8 mouse cellular contexts compared by ENCODE assay signal in the genomic region with DNA sequence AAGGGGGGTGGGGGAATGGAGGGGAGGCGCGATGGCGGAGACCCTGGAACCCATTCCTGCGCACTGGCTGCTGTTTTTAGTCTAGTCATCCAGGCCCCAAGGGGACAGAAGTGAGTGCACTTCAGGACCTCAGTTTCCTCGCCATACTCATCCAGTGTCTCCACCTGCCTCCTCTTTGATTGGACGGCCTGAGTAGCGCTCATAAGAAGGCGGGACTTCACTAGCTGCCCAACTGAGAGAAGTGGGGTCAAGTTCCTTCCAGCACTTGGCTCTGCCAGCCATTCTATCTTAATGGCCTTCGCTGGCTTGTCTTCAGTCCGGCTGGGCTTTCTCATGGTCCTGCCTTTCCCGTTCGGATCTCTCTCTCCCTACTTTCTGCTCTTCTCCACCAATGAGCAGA. TPM values are rescaled to one million over a fixed set of nuclear protein-coding genes. Genes with fewer than 3 reads are reported as not detected.
DNase-seq lines count a peak whose midpoint lies in the region; ATAC-seq and TF ChIP-seq lines count a peak whose summit lies in the region.

No protein-coding gene starts in this region.

- TF ChIP-seq EP300 in stomach, postnatal 0 days (optimal IDR thresholded peaks at IDR 0.05) = no peak

- TF ChIP-seq CTCF in stomach, postnatal 0 days (IDR thresholded peaks at IDR 0.05; ENCODE audit: low read depth) = no peak

- no peaks in the 10 kb centered on the region for H3K36me3 ChIP-seq in forebrain, embryonic 13.5 days (ENCODE audit: poor library complexity, severe bottlenecking)
- H3K36me3 ChIP-seq in forebrain, embryonic 14.5 days (ENCODE audit: control insufficient read depth, insufficient read depth, low read length) = no peaks in the 10 kb centered on the region
- H3K36me3 ChIP-seq in midbrain, embryonic 10.5 days = no peaks in the 10 kb centered on the region
- H3K36me3 ChIP-seq in midbrain, embryonic 14.5 days (ENCODE audit: control insufficient read depth, insufficient read depth, low read length) = no peaks in the 10 kb centered on the region
- H3K36me3 ChIP-seq in stomach, postnatal 0 days (ENCODE audit: control insufficient read depth, insufficient read depth, low read length) = no peaks in the 10 kb centered on the region

- 21% methylated on average over 12 of the region's 12 CpGs for WGBS in forebrain, embryonic 13.5 days
- 13% methylated on average over 12 of the region's 12 CpGs for WGBS in forebrain, embryonic 14.5 days
- 23% methylated on average over 12 of the region's 12 CpGs for WGBS in midbrain, embryonic 10.5 days
- 14% methylated on average over 12 of the region's 12 CpGs for WGBS in midbrain, embryonic 14.5 days
- WGBS in stomach, postnatal 0 days = 16% methylated on average over 12 of the region's 12 CpGs

- no peak for ATAC-seq in forebrain, embryonic 13.5 days
- no peak for ATAC-seq in forebrain, embryonic 14.5 days
- no peak for ATAC-seq in midbrain, embryonic 14.5 days (ENCODE audit: low FRiP score, low TSS enrichment)
- peak; percentile 31; the same call in 1 of the 2 replicates for ATAC-seq in stomach, postnatal 0 days (ENCODE audit: low FRiP score, low TSS enrichment)

- H3K4me1 ChIP-seq in forebrain, embryonic 13.5 days = peaks cover 14% of the 10 kb centered on the region; the same call in 1 of the 2 replicates
- peaks cover 6% of the 10 kb centered on the region; the same call in 1 of the 2 replicates for H3K4me1 ChIP-seq in forebrain, embryonic 14.5 days (ENCODE audit: control insufficient read depth, insufficient read depth, low read length)
- H3K4me1 ChIP-seq in midbrain, embryonic 10.5 days = peaks cover 17% of the 10 kb centered on the region
- H3K4me1 ChIP-seq in midbrain, embryonic 14.5 days (ENCODE audit: control insufficient read depth, insufficient read depth, low read length) = peaks cover 6% of the 10 kb centered on the region
- H3K4me1 ChIP-seq in stomach, postnatal 0 days (replicated peaks; ENCODE audit: control insufficient read depth, insufficient read depth) = no peaks in the 10 kb centered on the region

- H3K27me3 ChIP-seq in forebrain, embryonic 13.5 days = peaks cover 25% of the 10 kb centered on the region
- H3K27me3 ChIP-seq in forebrain, embryonic 14.5 days (replicated peaks; ENCODE audit: control insufficient read depth, insufficient read depth, low read length) = no peaks in the 10 kb centered on the region
- H3K27me3 ChIP-seq in midbrain, embryonic 10.5 days (ENCODE audit: low read depth, poor library complexity, severe bottlenecking) = peaks cover 41% of the 10 kb centered on the region
- H3K27me3 ChIP-seq in midbrain, embryonic 14.5 days (ENCODE audit: control insufficient read depth, insufficient read depth, low read length) = peaks cover 3% of the 10 kb centered on the region; the same call in 1 of the 2 replicates
- no peaks in the 10 kb centered on the region for H3K27me3 ChIP-seq in stomach, postnatal 0 days (ENCODE audit: control insufficient read depth, insufficient read depth, low read length)

- intact Hi-C loops in left cerebral cortex, postnatal 36 days (cut with DNase I) = no loop called here

- peaks cover 6% of the 10 kb centered on the region for H3K9me3 ChIP-seq in forebrain, embryonic 13.5 days (replicated peaks)
- H3K9me3 ChIP-seq in forebrain, embryonic 14.5 days (replicated peaks; ENCODE audit: control insufficient read depth, low read length) = no peaks in the 10 kb centered on the region
- H3K9me3 ChIP-seq in midbrain, embryonic 10.5 days (replicated peaks) = peaks cover 8% of the 10 kb centered on the region
- H3K9me3 ChIP-seq in midbrain, embryonic 14.5 days (ENCODE audit: control insufficient read depth, low read length) = peaks cover 4% of the 10 kb centered on the region; the same call in 1 of the 2 replicates
- H3K9me3 ChIP-seq in stomach, postnatal 0 days (ENCODE audit: control insufficient read depth, low read length) = no peaks in the 10 kb centered on the region

- no peak overlapping the region for H3K27ac ChIP-seq in forebrain, embryonic 13.5 days
- H3K27ac ChIP-seq in forebrain, embryonic 14.5 days (ENCODE audit: low read depth, low read length) = no peak overlapping the region
- H3K27ac ChIP-seq in midbrain, embryonic 10.5 days (replicated peaks) = no peak overlapping the region
- H3K27ac ChIP-seq in midbrain, embryonic 14.5 days (replicated peaks; ENCODE audit: low read depth, low read length) = no peak overlapping the region
- no peak overlapping the region for H3K27ac ChIP-seq in stomach, postnatal 0 days (replicated peaks)

- DNase-seq in forebrain, embryonic 14.5 days (ENCODE audit: low spot score) = no peak
- DNase-seq in midbrain, embryonic 10.5 days (ENCODE audit: low spot score) = no peak
- no peak for DNase-seq in midbrain, embryonic 14.5 days
- DNase-seq in kidney, postnatal 25 days = peak; percentile 19 to 62
- DNase-seq in stomach, postnatal 0 days (ENCODE audit: low spot score) = no peak
- DNase-seq in frontal cortex, postnatal 25 days (ENCODE audit: low spot score in 2 of 2) = no peak
- DNase-seq in left cerebral cortex, postnatal 36 days (ENCODE audit: low spot score in 2 of 2) = no peak

- H3K9ac ChIP-seq in forebrain, embryonic 13.5 days = no peak overlapping the region
- H3K9ac ChIP-seq in forebrain, embryonic 14.5 days (ENCODE audit: low read length) = no peak overlapping the region
- H3K9ac ChIP-seq in midbrain, embryonic 14.5 days (replicated peaks; ENCODE audit: low read length) = no peak overlapping the region
- H3K9ac ChIP-seq in stomach, postnatal 0 days (ENCODE audit: low read length) = no peak overlapping the region

- peak overlapping the region; percentile 12; the same call in 1 of the 2 replicates for H3K4me2 ChIP-seq in forebrain, embryonic 13.5 days
- no peak overlapping the region for H3K4me2 ChIP-seq in forebrain, embryonic 14.5 days (ENCODE audit: low read length)
- H3K4me2 ChIP-seq in midbrain, embryonic 14.5 days (ENCODE audit: low read length) = no peak overlapping the region
- peak overlapping the region; percentile 32 for H3K4me2 ChIP-seq in stomach, postnatal 0 days (replicated peaks; ENCODE audit: low read depth)

- 0 out of 2 replicates have a peak overlapping the region, but pooled peaks have one; percentile 7 for H3K4me3 ChIP-seq in forebrain, embryonic 13.5 days
- no peak overlapping the region for H3K4me3 ChIP-seq in forebrain, embryonic 14.5 days (ENCODE audit: low read depth, low read length)
- H3K4me3 ChIP-seq in midbrain, embryonic 10.5 days = peak overlapping the region; percentile 60; the same call in 1 of the 2 replicates
- H3K4me3 ChIP-seq in midbrain, embryonic 14.5 days (replicated peaks; ENCODE audit: low read depth, low read length) = no peak overlapping the region
- H3K4me3 ChIP-seq in stomach, postnatal 0 days (ENCODE audit: low read depth, low read length) = 0 out of 2 replicates have a peak overlapping the region, but pooled peaks have one; percentile 12

RNA-seq across cellular contexts. Expression of a gene that starts 10.8 kb away (rescaled TPM):
- polyA plus RNA-seq in forebrain, embryonic 13.5 days (2015; fragmentation: Nextera tagmentation; extraction: Ambion mirVana) = 0.27 TPM in 1 of 2 replicates, not detected in the other
- 0.09 and 0.27 TPM in 2 replicates for polyA plus RNA-seq in forebrain, embryonic 14.5 days (2014; fragmentation: Nextera tagmentation; extraction: Ambion mirVana)
- polyA plus RNA-seq in midbrain, embryonic 10.5 days (2016; fragmentation: Nextera tagmentation; extraction: Ambion mirVana) = 0.58 and 0.86 TPM in 2 replicates
- polyA plus RNA-seq in midbrain, embryonic 14.5 days (2014; fragmentation: Nextera tagmentation; extraction: Ambion mirVana) = 0.09 and 0.15 TPM in 2 replicates
- 34.0 and 35.3 TPM in 2 replicates for polyA plus RNA-seq in stomach, postnatal 0 days (2015; fragmentation: Nextera tagmentation; extraction: Ambion mirVana)
- not detected for total RNA-seq in left cerebral cortex, postnatal 36 days (2021)

RNA-seq across cellular contexts. Expression of a gene that starts 29.2 kb away (rescaled TPM):
- 1.5 and 2.9 TPM in 2 replicates for polyA plus RNA-seq in forebrain, embryonic 13.5 days (2015; fragmentation: Nextera tagmentation; extraction: Ambion mirVana)
- polyA plus RNA-seq in forebrain, embryonic 14.5 days (2014; fragmentation: Nextera tagmentation; extraction: Ambion mirVana) = 5.8 and 6.2 TPM in 2 replicates
- 0.68 and 1.0 TPM in 2 replicates for polyA plus RNA-seq in midbrain, embryonic 10.5 days (2016; fragmentation: Nextera tagmentation; extraction: Ambion mirVana)
- polyA plus RNA-seq in midbrain, embryonic 14.5 days (2014; fragmentation: Nextera tagmentation; extraction: Ambion mirVana) = 5.5 and 7.8 TPM in 2 replicates
- 4.0 and 4.4 TPM in 2 replicates for polyA plus RNA-seq in stomach, postnatal 0 days (2015; fragmentation: Nextera tagmentation; extraction: Ambion mirVana)
- total RNA-seq in left cerebral cortex, postnatal 36 days (2021) = 100 to 1,000 TPM; 168 to 210 TPM

RNA-seq across cellular contexts. Expression of a gene that starts 49.6 kb away (rescaled TPM):
- 0.26 and 0.39 TPM in 2 replicates for polyA plus RNA-seq in forebrain, embryonic 13.5 days (2015; fragmentation: Nextera tagmentation; extraction: Ambion mirVana)
- polyA plus RNA-seq in forebrain, embryonic 14.5 days (2014; fragmentation: Nextera tagmentation; extraction: Ambion mirVana) = 0.12 and 0.20 TPM in 2 replicates
- polyA plus RNA-seq in midbrain, embryonic 10.5 days (2016; fragmentation: Nextera tagmentation; extraction: Ambion mirVana) = 0.87 and 1.3 TPM in 2 replicates
- 0.19 and 0.37 TPM in 2 replicates for polyA plus RNA-seq in midbrain, embryonic 14.5 days (2014; fragmentation: Nextera tagmentation; extraction: Ambion mirVana)
- 29.2 and 34.2 TPM in 2 replicates for polyA plus RNA-seq in stomach, postnatal 0 days (2015; fragmentation: Nextera tagmentation; extraction: Ambion mirVana)
- total RNA-seq in left cerebral cortex, postnatal 36 days (2021) = not detected

Comparison
In these comparisons a context has a peak if more than half of its experiments do, and no peak if none do; other contexts are left out.
1. H3K4me2 ChIP-seq: peak in forebrain, embryonic 13.5 days (single experiment) and stomach, postnatal 0 days (single experiment); none in forebrain, embryonic 14.5 days (single experiment) and midbrain, embryonic 14.5 days (single experiment).
2. H3K4me3 ChIP-seq: peak in forebrain, embryonic 13.5 days (single experiment), midbrain, embryonic 10.5 days (single experiment) and stomach, postnatal 0 days (single experiment); none in forebrain, embryonic 14.5 days (single experiment) and midbrain, embryonic 14.5 days (single experiment).
3. DNase-seq: peak in kidney, postnatal 25 days (2 of 2); none in forebrain, embryonic 14.5 days (single experiment), midbrain, embryonic 10.5 days (single experiment), midbrain, embryonic 14.5 days (single experiment), stomach, postnatal 0 days (single experiment), frontal cortex, postnatal 25 days (0 of 2) and left cerebral cortex, postnatal 36 days (0 of 2).
4. RNA of a gene that starts 10.8 kb away (polyA plus RNA-seq): 34.0 to 35.3 TPM in stomach, postnatal 0 days; 0.58 to 0.86 TPM in midbrain, embryonic 10.5 days, 0.27 TPM in forebrain, embryonic 13.5 days, 0.09 to 0.27 TPM in forebrain, embryonic 14.5 days and 0.09 to 0.15 TPM in midbrain, embryonic 14.5 days; every median in the first group is over 10 times any median in the second.
5. RNA of a gene that starts 49.6 kb away (polyA plus RNA-seq): 29.2 to 34.2 TPM in stomach, postnatal 0 days; 0.87 to 1.3 TPM in midbrain, embryonic 10.5 days, 0.19 to 0.37 TPM in midbrain, embryonic 14.5 days, 0.26 to 0.39 TPM in forebrain, embryonic 13.5 days and 0.12 to 0.20 TPM in forebrain, embryonic 14.5 days; every median in the first group is over 10 times any median in the second.